Mouse (Mus musculus): Measurements from ENCODE around the gene Hs6st3.
"Not testable (repeated sequence)": the region's sequence is repeated elsewhere in the genome, so short reads cannot be mapped to it uniquely, and the experiment has no call there.

Gene Hs6st3

GRCm38 (mm10) chr14:119422894-119423293 is 284.8 kb downstream of the Hs6st3 start:
- no peak for DNase-seq (ENCODE audit: inconsistent age in 2 of 2, low spot score in 1 of 2)

GRCm38 (mm10) chr14:119450471-119450870 is 312.3 kb downstream of the Hs6st3 start:
- DNase-seq (ENCODE audit: inconsistent age in 2 of 2, low spot score in 1 of 2), result no peak

GRCm38 (mm10) chr14:119451594-119451993 is 313.5 kb downstream of the Hs6st3 start:
- DNase-seq (ENCODE audit: inconsistent age in 2 of 2, low spot score in 1 of 2), result no peak

GRCm38 (mm10) chr14:119452382-119452781 is 314.2 kb downstream of the Hs6st3 start:
- no peak for DNase-seq (ENCODE audit: inconsistent age in 2 of 2, low spot score in 1 of 2)

- no peak for DNase-seq (ENCODE audit: inconsistent age in 2 of 2, low spot score in 1 of 2)
Measured at GRCm38 (mm10) chr14:119452797-119453196, 314.7 kb downstream of the Hs6st3 start.

GRCm38 (mm10) chr14:119464308-119464707 is 326.2 kb downstream of the Hs6st3 start:
- no peak for DNase-seq (ENCODE audit: inconsistent age in 2 of 2, low spot score in 1 of 2)

- DNase-seq (ENCODE audit: inconsistent age in 2 of 2, low spot score in 1 of 2), result no peak
Measured at GRCm38 (mm10) chr14:119464883-119465282, 326.7 kb downstream of the Hs6st3 start.

GRCm38 (mm10) chr14:119466899-119467588 is 328.9 kb downstream of the Hs6st3 start:
- peak; percentile 27 to 66 for DNase-seq (ENCODE audit: inconsistent age in 2 of 2, low spot score in 1 of 2)

GRCm38 (mm10) chr14:119476582-119476981 is 338.4 kb downstream of the Hs6st3 start:
- no peak for DNase-seq (ENCODE audit: inconsistent age in 2 of 2, low spot score in 1 of 2)

- no peak for DNase-seq (ENCODE audit: inconsistent age in 2 of 2, low spot score in 1 of 2)
Measured at GRCm38 (mm10) chr14:119477836-119478235, 339.7 kb downstream of the Hs6st3 start.

- no peak for DNase-seq (ENCODE audit: inconsistent age in 2 of 2, low spot score in 1 of 2)
Measured at GRCm38 (mm10) chr14:119488978-119489703, 351.0 kb downstream of the Hs6st3 start.

- no peak for DNase-seq (ENCODE audit: inconsistent age in 2 of 2, low spot score in 1 of 2)
Measured at GRCm38 (mm10) chr14:119520632-119521031, 382.5 kb downstream of the Hs6st3 start.

- DNase-seq (ENCODE audit: inconsistent age in 2 of 2, low spot score in 1 of 2), result no peak
Measured at GRCm38 (mm10) chr14:119521056-119521455, 382.9 kb downstream of the Hs6st3 start.

GRCm38 (mm10) chr14:119532889-119533546 is 394.9 kb downstream of the Hs6st3 start:
- no peak for DNase-seq (ENCODE audit: inconsistent age in 2 of 2, low spot score in 1 of 2)

GRCm38 (mm10) chr14:119540505-119540904 is 402.4 kb downstream of the Hs6st3 start:
- DNase-seq (ENCODE audit: inconsistent age in 2 of 2, low spot score in 1 of 2), result no peak

GRCm38 (mm10) chr14:119544596-119544995 is 406.5 kb downstream of the Hs6st3 start:
- DNase-seq (ENCODE audit: inconsistent age in 2 of 2, low spot score in 1 of 2), result peak in 1 of 2 experiments; percentile 27

- DNase-seq (ENCODE audit: inconsistent age in 2 of 2, low spot score in 1 of 2), result no peak
Measured at GRCm38 (mm10) chr14:119558356-119558755, 420.2 kb downstream of the Hs6st3 start.

GRCm38 (mm10) chr14:119582039-119582508 is 443.9 kb downstream of the Hs6st3 start:
- DNase-seq (ENCODE audit: inconsistent age in 2 of 2, low spot score in 1 of 2), result peak; percentile 44 to 61

GRCm38 (mm10) chr14:119585069-119585468 is 446.9 kb downstream of the Hs6st3 start:
- peak; percentile 9 to 68 for DNase-seq (ENCODE audit: inconsistent age in 2 of 2, low spot score in 1 of 2)

GRCm38 (mm10) chr14:119587365-119587764 is 449.2 kb downstream of the Hs6st3 start:
- not testable (repeated sequence) for DNase-seq (ENCODE audit: inconsistent age in 2 of 2, low spot score in 1 of 2)

- no peak for DNase-seq (ENCODE audit: inconsistent age in 2 of 2, low spot score in 1 of 2)
Measured at GRCm38 (mm10) chr14:119604327-119604726, 466.2 kb downstream of the Hs6st3 start.

GRCm38 (mm10) chr14:119612793-119613192 is 474.7 kb downstream of the Hs6st3 start:
- no peak for DNase-seq (ENCODE audit: inconsistent age in 2 of 2, low spot score in 1 of 2)
